Mouse (Mus musculus): ENCODE measurements around the gene Eif2b3. TPM values are rescaled to one million over a fixed set of nuclear protein-coding genes. Genes with fewer than 3 reads are reported as not detected.

The Eif2b3 gene
- polyA plus RNA-seq, 1 experiment, result 36.3 TPM

DNA sequence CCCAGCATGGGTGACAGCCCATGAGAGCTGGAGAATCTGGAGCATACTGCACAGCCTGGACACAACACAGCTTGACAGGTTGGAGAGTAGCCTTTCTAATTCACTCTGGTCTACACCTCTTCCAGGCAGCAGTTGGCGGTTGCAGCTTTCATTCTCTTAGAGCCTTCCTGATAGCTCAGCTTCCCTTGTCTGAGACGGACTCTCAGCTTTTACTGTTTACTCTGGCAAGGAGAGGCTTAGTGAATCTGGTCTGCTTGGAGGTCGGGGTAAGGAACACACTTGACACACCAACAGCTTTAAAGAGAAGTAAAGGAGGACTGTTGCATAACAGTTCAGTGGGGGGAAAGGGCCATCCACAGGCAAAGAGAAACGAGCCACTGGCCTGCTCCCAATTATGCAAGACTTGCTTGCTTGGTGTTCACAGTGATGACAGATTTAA lies 22.1 kb downstream of the Eif2b3 start:
- TF ChIP-seq REST (IDR thresholded peaks at IDR 0.05; ENCODE audit: insufficient read depth, insufficient read length), result no peak
- TF ChIP-seq MYOG (IDR thresholded peaks at IDR 0.05; ENCODE audit: control insufficient read depth in 1 of 3, insufficient read depth in 1 of 3, insufficient read length in 2 of 3, low read depth in 2 of 3), result no peak
- TF ChIP-seq SRF (IDR thresholded peaks at IDR 0.05; ENCODE audit: control insufficient read depth, insufficient read length, low read depth), result no peak
- TF ChIP-seq TCF3 (IDR thresholded peaks at IDR 0.05; ENCODE audit: insufficient read length, low read depth), result no peak
- TF ChIP-seq CEBPB (IDR thresholded peaks at IDR 0.05; ENCODE audit: insufficient read depth, poor library complexity, severe bottlenecking), result no peak
- TF ChIP-seq MAX (IDR thresholded peaks at IDR 0.05; ENCODE audit: low read depth), result no peak
- no peak for TF ChIP-seq POLR2AphosphoS2 (IDR thresholded peaks at IDR 0.05; ENCODE audit: insufficient read length, low read depth)
- TF ChIP-seq E2F4 (IDR thresholded peaks at IDR 0.05; ENCODE audit: insufficient read depth), result no peak
- TF ChIP-seq MYOD1 (IDR thresholded peaks at IDR 0.05; ENCODE audit: control insufficient read depth in 1 of 3, insufficient read length in 2 of 3, low read depth in 2 of 3), result no peak
- no peak for TF ChIP-seq TCF12 (IDR thresholded peaks at IDR 0.05; ENCODE audit: insufficient read depth, poor library complexity, severe bottlenecking)
- no peak for TF ChIP-seq POLR2A (IDR thresholded peaks at IDR 0.05; ENCODE audit: insufficient read length, low read depth)
- TF ChIP-seq USF1 (IDR thresholded peaks at IDR 0.05; ENCODE audit: low read depth), result no peak
- Histone ChIP-seq H3K36me3 (ENCODE audit: control insufficient read depth, insufficient read depth) (peaks cover 4% of the 10 kb centered on the region), H3K79me2 (ENCODE audit: control insufficient read depth, insufficient read depth) (peaks cover under 1% of the 10 kb centered on the region), H3K4me2 (ENCODE audit: low read depth) (no peak overlapping the region), H3K4me3 (no peak overlapping the region), H3K27me3 (ENCODE audit: control insufficient read depth, insufficient read depth, insufficient read length) (no peaks in the 10 kb centered on the region), H3ac (ENCODE audit: control insufficient read depth, insufficient read length) (no peak overlapping the region)

DNA sequence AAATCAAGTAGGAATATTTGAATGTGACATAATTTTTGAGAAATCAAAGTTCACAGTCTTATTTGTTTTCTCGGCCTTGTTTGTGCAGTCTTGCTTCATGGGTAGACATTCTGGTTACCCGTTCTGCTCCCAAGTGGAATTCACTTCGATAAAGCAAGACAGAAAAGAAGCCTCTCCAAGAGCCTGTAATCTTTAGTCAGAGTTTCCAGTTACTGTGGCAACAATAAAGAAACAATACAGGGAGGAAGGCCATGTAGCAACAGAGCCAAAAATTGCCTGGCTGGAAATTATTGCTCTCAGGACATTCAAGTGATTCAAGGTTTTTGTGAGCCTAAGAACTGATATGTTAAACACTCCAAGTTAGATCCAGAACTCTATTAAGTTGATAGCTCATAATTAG lies 29.6 kb downstream of the Eif2b3 start:
- no peaks in the 10 kb centered on the region for H3K27me3 ChIP-seq (ENCODE audit: control insufficient read depth, insufficient read depth, insufficient read length)
- H3K4me3 ChIP-seq, result no peak overlapping the region
- TF ChIP-seq MAX (IDR thresholded peaks at IDR 0.05; ENCODE audit: low read depth) (no peak), SRF (IDR thresholded peaks at IDR 0.05; ENCODE audit: control insufficient read depth, insufficient read length, low read depth) (no peak), POLR2A (IDR thresholded peaks at IDR 0.05; ENCODE audit: insufficient read length, low read depth) (no peak), TCF12 (IDR thresholded peaks at IDR 0.05; ENCODE audit: insufficient read depth, poor library complexity, severe bottlenecking) (no peak), USF1 (IDR thresholded peaks at IDR 0.05; ENCODE audit: low read depth) (no peak), E2F4 (IDR thresholded peaks at IDR 0.05; ENCODE audit: insufficient read depth) (no peak), POLR2AphosphoS2 (IDR thresholded peaks at IDR 0.05; ENCODE audit: insufficient read length, low read depth) (no peak), MYOG (IDR thresholded peaks at IDR 0.05; ENCODE audit: control insufficient read depth in 1 of 3, insufficient read depth in 1 of 3, insufficient read length in 2 of 3, low read depth in 2 of 3) (no peak), MYOD1 (IDR thresholded peaks at IDR 0.05; ENCODE audit: control insufficient read depth in 1 of 3, insufficient read length in 2 of 3, low read depth in 2 of 3) (no peak), CEBPB (IDR thresholded peaks at IDR 0.05; ENCODE audit: insufficient read depth, poor library complexity, severe bottlenecking) (no peak), REST (IDR thresholded peaks at IDR 0.05; ENCODE audit: insufficient read depth, insufficient read length) (no peak), TCF3 (IDR thresholded peaks at IDR 0.05; ENCODE audit: insufficient read length, low read depth) (no peak)
- H3K36me3 ChIP-seq (ENCODE audit: control insufficient read depth, insufficient read depth), result peaks cover 4% of the 10 kb centered on the region
- no peak overlapping the region for H3ac ChIP-seq (ENCODE audit: control insufficient read depth, insufficient read length)
- H3K4me2 ChIP-seq (ENCODE audit: low read depth), result no peak overlapping the region
- no peaks in the 10 kb centered on the region for H3K79me2 ChIP-seq (ENCODE audit: control insufficient read depth, insufficient read depth)

DNA sequence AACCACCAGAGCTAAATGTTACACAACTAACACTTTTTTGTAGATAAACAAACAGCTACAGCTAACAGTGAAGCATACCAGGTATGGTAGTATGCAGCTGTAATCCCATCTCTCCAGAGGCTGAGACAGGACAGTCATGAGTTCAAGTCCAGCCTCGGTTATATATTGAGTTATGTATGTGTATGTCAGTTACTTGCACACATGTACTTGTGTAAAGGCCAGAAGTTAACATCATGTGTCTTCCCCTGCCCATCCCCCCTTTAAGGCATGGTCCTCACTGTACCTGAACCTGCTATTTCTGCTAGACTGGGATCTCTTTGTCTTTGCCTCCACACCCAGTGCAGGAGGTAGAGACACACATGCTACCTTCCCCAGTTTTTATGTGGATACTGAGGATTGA lies 30.3 kb downstream of the Eif2b3 start:
- no peak for TF ChIP-seq TCF3 (IDR thresholded peaks at IDR 0.05; ENCODE audit: insufficient read length, low read depth)
- TF ChIP-seq POLR2A (IDR thresholded peaks at IDR 0.05; ENCODE audit: insufficient read length, low read depth), result no peak
- TF ChIP-seq E2F4 (IDR thresholded peaks at IDR 0.05; ENCODE audit: insufficient read depth), result no peak
- no peak for TF ChIP-seq MYOG (IDR thresholded peaks at IDR 0.05; ENCODE audit: control insufficient read depth in 1 of 3, insufficient read depth in 1 of 3, insufficient read length in 2 of 3, low read depth in 2 of 3)
- TF ChIP-seq TCF12 (IDR thresholded peaks at IDR 0.05; ENCODE audit: insufficient read depth, poor library complexity, severe bottlenecking), result no peak
- no peak for TF ChIP-seq MAX (IDR thresholded peaks at IDR 0.05; ENCODE audit: low read depth)
- no peak for TF ChIP-seq REST (IDR thresholded peaks at IDR 0.05; ENCODE audit: insufficient read depth, insufficient read length)
- TF ChIP-seq SRF (IDR thresholded peaks at IDR 0.05; ENCODE audit: control insufficient read depth, insufficient read length, low read depth), result no peak
- TF ChIP-seq CEBPB (IDR thresholded peaks at IDR 0.05; ENCODE audit: insufficient read depth, poor library complexity, severe bottlenecking), result no peak
- TF ChIP-seq USF1 (IDR thresholded peaks at IDR 0.05; ENCODE audit: low read depth), result no peak
- TF ChIP-seq MYOD1 (IDR thresholded peaks at IDR 0.05; ENCODE audit: control insufficient read depth in 1 of 3, insufficient read length in 2 of 3, low read depth in 2 of 3), result no peak
- no peak for TF ChIP-seq POLR2AphosphoS2 (IDR thresholded peaks at IDR 0.05; ENCODE audit: insufficient read length, low read depth)
- Histone ChIP-seq H3K27me3 (ENCODE audit: control insufficient read depth, insufficient read depth, insufficient read length) (no peaks in the 10 kb centered on the region), H3K36me3 (ENCODE audit: control insufficient read depth, insufficient read depth) (peaks cover 4% of the 10 kb centered on the region), H3ac (ENCODE audit: control insufficient read depth, insufficient read length) (no peak overlapping the region), H3K79me2 (ENCODE audit: control insufficient read depth, insufficient read depth) (no peaks in the 10 kb centered on the region), H3K4me2 (ENCODE audit: low read depth) (no peak overlapping the region), H3K4me3 (no peak overlapping the region)

DNA sequence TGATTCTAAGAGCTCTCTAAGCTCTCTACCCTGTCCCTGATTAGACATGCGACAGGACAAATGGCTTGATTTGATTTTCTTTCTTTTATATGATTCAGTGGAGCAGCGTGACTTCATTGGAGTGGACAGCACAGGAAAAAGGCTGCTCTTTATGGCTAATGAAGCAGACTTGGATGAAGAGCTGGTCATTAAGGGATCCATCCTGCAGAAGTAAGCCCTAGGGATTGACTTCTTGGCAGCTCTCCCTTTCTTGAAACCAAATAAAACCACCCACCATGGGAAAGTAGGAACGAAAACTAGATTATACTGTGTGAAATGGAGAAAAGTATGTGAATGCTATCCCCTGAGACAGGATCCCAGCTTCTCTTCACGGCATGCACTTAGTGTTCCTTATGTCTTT lies 33.4 kb downstream of the Eif2b3 start:
- Histone ChIP-seq H3K27me3 (ENCODE audit: control insufficient read depth, insufficient read depth, insufficient read length) (no peaks in the 10 kb centered on the region), H3K79me2 (ENCODE audit: control insufficient read depth, insufficient read depth) (no peaks in the 10 kb centered on the region), H3K4me2 (ENCODE audit: low read depth) (no peak overlapping the region), H3K36me3 (ENCODE audit: control insufficient read depth, insufficient read depth) (no peaks in the 10 kb centered on the region), H3K4me3 (no peak overlapping the region), H3ac (ENCODE audit: control insufficient read depth, insufficient read length) (no peak overlapping the region)
- TF ChIP-seq TCF12 (IDR thresholded peaks at IDR 0.05; ENCODE audit: insufficient read depth, poor library complexity, severe bottlenecking) (no peak), REST (IDR thresholded peaks at IDR 0.05; ENCODE audit: insufficient read depth, insufficient read length) (no peak), E2F4 (IDR thresholded peaks at IDR 0.05; ENCODE audit: insufficient read depth) (no peak), MAX (IDR thresholded peaks at IDR 0.05; ENCODE audit: low read depth) (no peak), SRF (IDR thresholded peaks at IDR 0.05; ENCODE audit: control insufficient read depth, insufficient read length, low read depth) (no peak), USF1 (IDR thresholded peaks at IDR 0.05; ENCODE audit: low read depth) (no peak), POLR2AphosphoS2 (IDR thresholded peaks at IDR 0.05; ENCODE audit: insufficient read length, low read depth) (no peak), TCF3 (IDR thresholded peaks at IDR 0.05; ENCODE audit: insufficient read length, low read depth) (no peak), MYOD1 (IDR thresholded peaks at IDR 0.05; ENCODE audit: control insufficient read depth in 1 of 3, insufficient read length in 2 of 3, low read depth in 2 of 3) (no peak), MYOG (IDR thresholded peaks at IDR 0.05; ENCODE audit: control insufficient read depth in 1 of 3, insufficient read depth in 1 of 3, insufficient read length in 2 of 3, low read depth in 2 of 3) (no peak), POLR2A (IDR thresholded peaks at IDR 0.05; ENCODE audit: insufficient read length, low read depth) (no peak), CEBPB (IDR thresholded peaks at IDR 0.05; ENCODE audit: insufficient read depth, poor library complexity, severe bottlenecking) (no peak)
